Mouse (Mus musculus) MEL (cell line): ENCODE data around the gene Bin2. TPM values are rescaled to one million over a fixed set of nuclear protein-coding genes. Genes with fewer than 3 reads are reported as not detected.

Experiments
- DNase-seq: peaks from one replicate; pipeline ENCODE4 v3.0.0; 2011; ENCODE audit warnings: low read depth, low spot score
- H3K27ac ChIP-seq: 2 replicates; pipeline ENCODE4 v1.5.1; 2012; ENCODE audit warnings: low read depth, mild to moderate bottlenecking, control low read depth, low read length, moderate library complexity; ENCODE audit not compliant: control insufficient read depth
- H3K27me3 ChIP-seq, 2 experiments: fragments of 150-350 bp in 1 of 2; sonication (generic) in 1 of 2; 2 replicates each; pipeline ENCODE4 v1.6.1; 2012; ENCODE audit warnings: low read length in 2 of 2, mild to moderate bottlenecking in 2 of 2, improper control_type of control experiment in 1 of 2, moderate library complexity in 1 of 2; ENCODE audit not compliant: insufficient read depth in 2 of 2, control insufficient read depth in 1 of 2
- H3K36me3 ChIP-seq, 2 experiments: 2 replicates each; pipeline ENCODE4 v1.6.1; 2012 to 2014; ENCODE audit warnings: low read length in 2 of 2, improper control_type of control experiment in 1 of 2, inconsistent platforms in 1 of 2, mild to moderate bottlenecking in 1 of 2; ENCODE audit not compliant: insufficient read depth in 2 of 2, control insufficient read depth in 1 of 2
- H3K4me1 ChIP-seq, 2 experiments: fragments of 150-350 bp in 1 of 2; sonication (generic) in 1 of 2; 2 replicates each; pipeline ENCODE4 v1.6.1; 2012; ENCODE audit warnings: low read length in 2 of 2, improper control_type of control experiment in 1 of 2, mild to moderate bottlenecking in 1 of 2; ENCODE audit not compliant: insufficient read depth in 2 of 2, control insufficient read depth in 1 of 2
- H3K4me3 ChIP-seq, 2 experiments: fragments of 150-350 bp in 1 of 2; sonication (generic) in 1 of 2; 2 replicates each; pipeline ENCODE4 v1.5.1; 2012; ENCODE audit warnings: low read depth in 2 of 2, low read length in 2 of 2, mild to moderate bottlenecking in 2 of 2, moderate library complexity in 2 of 2, control low read depth in 1 of 2, improper control_type of control experiment in 1 of 2; ENCODE audit not compliant: control insufficient read depth in 1 of 2, insufficient read depth in 1 of 2
- H3K79me2 ChIP-seq: 2 replicates; pipeline ENCODE4 v1.6.1; 2012; ENCODE audit warnings: mild to moderate bottlenecking, low read length, moderate library complexity; ENCODE audit not compliant: control insufficient read depth, poor library complexity, insufficient read depth
- H3K9ac ChIP-seq: 2 replicates; pipeline ENCODE4 v1.6.1; 2012; ENCODE audit warnings: low read depth, mild to moderate bottlenecking, control low read depth, low read length, moderate library complexity; ENCODE audit not compliant: control insufficient read depth, poor library complexity, severe bottlenecking
- H3K9me3 ChIP-seq: fragments of 150-350 bp; sonication (generic); replicated peaks from 2 replicates; pipeline ENCODE4 v1.6.1; 2012; ENCODE audit warnings: mild to moderate bottlenecking, low read length, improper control_type of control experiment, moderate library complexity; ENCODE audit not compliant: insufficient read depth
- ELF1 ChIP-seq: IDR thresholded peaks from 2 replicates; pipeline ENCODE4 v1.6.1; 2014; ENCODE audit warnings: low read depth, mild to moderate bottlenecking, inconsistent platforms, low read length, improper control_type of control experiment, moderate library complexity
- HCFC1 ChIP-seq: IDR thresholded peaks from 2 replicates; pipeline ENCODE4 v1.6.1; 2012; ENCODE audit warnings: low read depth, mild to moderate bottlenecking, inconsistent platforms, low read length, improper control_type of control experiment, moderate library complexity
- MAFK ChIP-seq: IDR thresholded peaks from 2 replicates; pipeline ENCODE4 v1.6.1; 2011; ENCODE audit warnings: low read depth, mild to moderate bottlenecking, low read length, improper control_type of control experiment, borderline replicate concordance
- MEF2A ChIP-seq: IDR thresholded peaks from 2 replicates; pipeline ENCODE4 v1.6.1; 2014; ENCODE audit warnings: low read depth, mild to moderate bottlenecking, inconsistent platforms, low read length, improper control_type of control experiment; ENCODE audit not compliant: poor library complexity, insufficient replicate concordance, severe bottlenecking; ENCODE audit errors: extremely low read depth
- POLR2AphosphoS5 ChIP-seq: IDR thresholded peaks from 2 replicates; pipeline ENCODE4 v1.6.1; 2012; ENCODE audit warnings: low read depth, borderline replicate concordance, mild to moderate bottlenecking, inconsistent platforms, low read length, moderate library complexity, mixed read lengths
- SIN3A ChIP-seq: IDR thresholded peaks from 2 replicates; pipeline ENCODE4 v1.6.1; 2012; ENCODE audit warnings: low read length, improper control_type of control experiment, inconsistent platforms
- TCF12 ChIP-seq: IDR thresholded peaks from 2 replicates; pipeline ENCODE4 v1.6.1; 2014; ENCODE audit warnings: low read depth, mild to moderate bottlenecking, inconsistent platforms, low read length, improper control_type of control experiment, moderate library complexity
- USF1 ChIP-seq: IDR thresholded peaks from 2 replicates; pipeline ENCODE4 v1.6.1; 2014; ENCODE audit warnings: low read depth, mild to moderate bottlenecking, inconsistent platforms, low read length, improper control_type of control experiment, moderate library complexity
- USF2 ChIP-seq, 2 experiments: IDR thresholded peaks; 2 replicates each; pipeline ENCODE4 v1.6.1; 2011 to 2012; ENCODE audit warnings: improper control_type of control experiment in 2 of 2, low read length in 2 of 2, borderline replicate concordance in 1 of 2, inconsistent platforms in 1 of 2, low read depth in 1 of 2, mild to moderate bottlenecking in 1 of 2; ENCODE audit not compliant: insufficient read depth in 1 of 2
- ZC3H11A ChIP-seq: IDR thresholded peaks from 2 replicates; pipeline ENCODE4 v1.6.1; 2012; ENCODE audit warnings: low read depth, mild to moderate bottlenecking, inconsistent platforms, low read length, improper control_type of control experiment
- polyA plus RNA-seq, 2 experiments: library from polyadenylated mRNA; stranded (reverse) in 1 of 2; unstranded in 1 of 2; fragments of >175 nt in 1 of 2; fragments of >200 nt in 1 of 2; gene quantifications; 2 replicates each; pipeline versions ENCODE4 v1.2.1 to v1.2.4; 2012; ENCODE audit warnings: low replicate concordance in 2 of 2, low read depth in 1 of 2; ENCODE audit not compliant: insufficient read length in 2 of 2, insufficient read depth in 1 of 2, missing spikeins in 1 of 2
- total RNA-seq: library from RNA; depleted of rRNA; stranded (reverse); fragments of 300-350 nt; gene quantifications from 2 replicates; pipeline ENCODE4 v1.2.3, GENCODE M21; 2012

Gene Bin2
- total and polyA plus RNA-seq, 3 experiments: 79.9 to 128 (median 106) TPM

DNA sequence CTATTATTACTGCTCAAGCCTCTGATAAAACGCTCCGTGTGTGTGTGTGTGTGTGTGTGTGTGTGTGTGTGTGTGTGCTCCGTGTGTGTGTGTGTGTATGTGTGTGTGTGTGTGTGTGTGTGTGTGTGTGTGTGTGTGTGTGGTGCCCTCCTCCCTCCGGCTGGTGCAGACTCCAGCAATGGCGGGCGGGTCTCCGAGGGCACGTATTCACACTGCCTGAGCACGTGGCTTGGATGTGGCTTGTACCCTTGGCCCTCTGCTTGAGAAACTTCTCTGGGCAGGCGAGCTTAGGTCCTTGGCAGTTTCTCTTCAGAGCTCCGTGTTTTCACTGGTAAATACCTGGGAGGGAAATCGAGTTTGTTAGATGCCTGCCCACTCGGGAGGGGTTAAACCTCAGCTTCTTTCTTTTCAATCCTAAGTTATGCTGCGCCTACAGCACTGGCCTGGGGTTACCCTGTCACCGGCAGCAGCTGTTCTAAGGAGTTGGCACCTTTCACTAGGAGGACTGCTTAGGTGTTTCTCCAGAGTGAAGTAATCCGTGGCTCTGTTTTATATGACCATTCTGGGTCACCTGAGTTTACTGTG is 28.0 kb downstream of the Bin2 start:
- Histone ChIP-seq H3K9ac (no peak overlapping the region), H3K79me2 (no peaks in the 10 kb centered on the region; the same call in 1 of the 2 replicates), H3K27me3 (0 out of 4 replicates have a peak, but pooled peaks cover 0 to 2% of the 10 kb centered on the region in 2 experiments), H3K9me3 (no peaks in the 10 kb centered on the region), H3K4me1 (peaks cover 0 to 7% of the 10 kb centered on the region in 2 experiments; a peak in 3 of 4 replicates), H3K36me3 (peaks cover under 1 to 16% of the 10 kb centered on the region in 2 experiments; a peak in 3 of 4 replicates), H3K4me3 (no peak overlapping the region), H3K27ac (no peak overlapping the region)
- TF ChIP-seq ZC3H11A: no peak
- no peak for TF ChIP-seq POLR2AphosphoS5
- TF ChIP-seq ELF1: no peak
- no peak for TF ChIP-seq HCFC1
- TF ChIP-seq MEF2A: no peak
- TF ChIP-seq SIN3A: no peak
- no peak for TF ChIP-seq USF2 (IDR thresholded peaks at IDR 0.05; ENCODE audit: borderline replicate concordance in 1 of 2, insufficient read depth in 1 of 2, low read depth in 1 of 2, low read length in 2 of 2)
- TF ChIP-seq MAFK: no peak
- no peak for DNase-seq

DNA sequence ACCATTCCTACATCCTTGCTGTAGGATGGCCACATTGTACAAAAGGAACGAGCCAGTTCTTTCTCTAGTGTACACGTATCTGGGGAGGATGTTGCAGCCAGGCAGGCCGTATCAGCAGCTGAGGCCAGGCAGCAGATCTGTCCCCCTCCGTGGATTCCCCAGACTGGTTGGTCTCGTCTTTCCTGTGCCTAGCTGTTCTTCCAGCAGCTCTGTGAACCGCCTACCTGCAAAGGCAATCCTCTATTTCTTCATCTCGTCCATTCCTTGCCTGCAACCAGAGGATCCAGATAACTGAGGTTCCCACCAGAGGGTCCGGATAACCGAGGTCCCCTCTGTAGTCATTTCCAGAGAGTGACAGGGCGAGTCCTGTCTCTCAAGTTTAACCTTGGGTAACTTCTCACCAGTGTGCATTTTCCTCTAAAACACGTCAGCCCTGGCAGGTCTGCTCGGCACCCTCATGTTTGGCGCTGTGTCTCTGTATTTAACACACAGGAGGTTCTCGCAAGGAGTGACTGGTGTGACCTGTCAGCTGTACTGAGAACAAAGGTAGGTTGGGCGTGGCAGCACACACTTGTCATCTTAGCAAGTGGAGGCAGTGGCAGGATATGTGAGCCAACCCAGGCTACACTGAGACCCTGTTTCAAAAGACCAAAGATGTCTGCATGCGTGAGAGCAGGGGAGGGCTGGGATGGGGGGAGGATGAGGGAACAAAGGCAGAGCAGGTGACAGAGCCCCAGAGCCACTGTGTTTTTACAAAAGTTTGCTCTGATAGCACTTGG is 29.2 kb downstream of the Bin2 start:
- Histone ChIP-seq H3K27ac (no peak overlapping the region), H3K9me3 (no peaks in the 10 kb centered on the region), H3K9ac (no peak overlapping the region), H3K79me2 (no peaks in the 10 kb centered on the region; the same call in 1 of the 2 replicates), H3K27me3 (0 out of 4 replicates have a peak, but pooled peaks cover 0 to 2% of the 10 kb centered on the region in 2 experiments), H3K4me3 (no peak overlapping the region), H3K4me1 (peaks cover 0 to 17% of the 10 kb centered on the region in 2 experiments), H3K36me3 (peaks cover 9 to 12% of the 10 kb centered on the region in 2 experiments)
- TF ChIP-seq USF1: no peak
- TF ChIP-seq POLR2AphosphoS5: 0 out of 2 replicates have a peak, but pooled peaks have one; percentile 17
- no peak for TF ChIP-seq TCF12
- no peak for DNase-seq
